Mouse (Mus musculus): ENCODE results near the gene Cbx1. TPM values are rescaled to one million over a fixed set of nuclear protein-coding genes. Genes with fewer than 3 reads are reported as not detected.
"Not testable (repeated sequence)": the region's sequence is repeated elsewhere in the genome, so short reads cannot be mapped to it uniquely, and the experiment has no call there.

The Cbx1 gene
- total and polyA plus RNA-seq, 2 experiments from 2014 or later, result 55.6 to 57.0 TPM

DNA sequence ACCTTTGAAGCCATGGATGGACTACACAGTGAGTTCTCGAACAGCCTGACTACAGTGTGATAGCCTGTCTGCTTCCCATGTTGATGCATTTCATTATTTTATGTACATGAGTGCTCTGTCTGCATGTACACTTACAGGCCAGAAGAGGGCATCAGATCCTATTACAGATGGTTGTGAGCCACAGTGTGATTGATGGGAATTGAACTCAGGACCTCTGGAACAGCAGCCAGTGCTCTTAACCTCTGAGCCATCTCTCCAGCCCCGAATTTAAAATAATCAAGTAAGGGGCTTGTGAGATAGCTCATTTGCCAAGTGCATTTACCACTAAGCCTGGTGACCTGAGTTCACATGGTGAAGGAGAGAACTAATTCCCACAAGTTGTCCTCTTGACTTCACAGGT lies 7.5 kb upstream of the Cbx1 start:
- Histone ChIP-seq H3K27me3 (ENCODE audit: insufficient read depth, low read length) (no peaks in the 10 kb centered on the region), H3K36me3 (ENCODE audit: insufficient read depth) (no peaks in the 10 kb centered on the region), H3K4me3 (ENCODE audit: low read depth, low read length) (no peak overlapping the region), H3K4me1 (ENCODE audit: insufficient read depth) (0 out of 2 replicates have a peak, but pooled peaks cover 1% of the 10 kb centered on the region), H3K27ac (ENCODE audit: low read depth, low read length) (no peak overlapping the region), H3K4me2 (ENCODE audit: low read depth) (no peak overlapping the region), H3K9me3 (ENCODE audit: low read length) (no peaks in the 10 kb centered on the region), H3K9ac (no peak overlapping the region)
- DNase-seq (no peak), ATAC-seq (no peak)
- TF ChIP-seq CTCF (IDR thresholded peaks at IDR 0.05; ENCODE audit: low read depth), result peak; percentile 42; the same call in 1 of the 2 replicates
- 87% methylated on average over 2 of the region's 2 CpGs for WGBS

DNA sequence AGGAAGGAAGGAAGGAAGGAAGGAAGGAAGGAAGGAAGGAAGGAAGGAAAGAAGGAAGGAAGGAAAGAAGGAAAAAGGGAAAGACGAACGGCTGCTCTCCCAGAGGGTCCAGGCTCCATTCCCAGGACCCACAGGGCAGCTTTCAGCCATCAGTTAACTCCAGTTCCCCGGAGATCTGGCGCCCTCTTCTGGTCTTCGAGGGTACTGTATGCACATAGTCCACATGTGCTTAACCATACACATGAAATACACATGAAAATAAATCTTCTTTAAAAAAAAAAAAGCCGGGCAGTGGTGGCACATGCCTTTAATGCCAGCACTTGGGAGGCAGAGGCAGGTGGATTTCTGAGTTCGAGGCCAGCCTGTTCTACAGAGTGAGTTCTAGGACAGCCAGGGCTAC lies 4.1 kb upstream of the Cbx1 start:
- not testable (repeated sequence) for H3K4me1 ChIP-seq (ENCODE audit: insufficient read depth); H3K9ac ChIP-seq; H3K4me3 ChIP-seq (ENCODE audit: low read depth, low read length); ATAC-seq; H3K4me2 ChIP-seq (ENCODE audit: low read depth); H3K36me3 ChIP-seq (ENCODE audit: insufficient read depth); H3K27ac ChIP-seq (ENCODE audit: low read depth, low read length); H3K27me3 ChIP-seq (ENCODE audit: insufficient read depth, low read length); H3K9me3 ChIP-seq (ENCODE audit: low read length)
- 12% methylated on average over 7 of the region's 7 CpGs for whole genome bisulfite sequencing
- peak; percentile 75 for TF ChIP-seq CTCF (IDR thresholded peaks at IDR 0.05; ENCODE audit: low read depth)
- peak; percentile 71 for DNase-seq

DNA sequence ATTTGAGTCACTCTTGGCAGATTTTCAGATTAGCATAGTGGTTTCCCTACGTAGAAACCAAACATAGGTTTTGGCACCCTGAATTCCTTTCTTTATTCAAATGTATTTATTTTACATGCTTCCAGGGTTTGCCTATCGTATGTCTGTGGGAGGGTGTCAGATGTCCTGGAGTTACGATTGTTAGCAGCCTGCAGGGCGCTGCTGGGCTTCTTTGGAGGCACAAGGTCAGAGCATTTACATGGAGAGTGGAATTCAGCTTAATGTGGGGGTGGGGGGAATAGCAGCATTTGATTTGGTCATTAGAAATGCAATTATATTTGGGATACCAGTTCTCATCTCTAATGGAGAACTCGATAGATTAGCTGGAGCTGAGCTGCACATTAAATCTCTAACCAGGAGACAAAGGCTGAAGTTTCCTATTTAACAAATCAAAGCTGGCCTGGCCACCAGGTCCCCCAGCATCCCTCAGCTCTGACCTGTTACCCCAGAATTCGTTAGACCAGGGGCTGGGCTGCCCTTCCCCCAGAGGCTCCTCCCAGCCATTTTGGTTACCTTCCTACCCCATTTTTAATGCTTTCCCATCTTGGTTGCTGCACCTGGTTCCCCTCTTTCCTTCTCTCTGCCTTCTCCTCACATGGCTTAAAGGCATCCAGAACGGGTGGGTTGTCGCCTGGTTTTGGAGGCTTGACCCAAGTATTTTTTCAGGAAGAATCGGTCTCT lies 2.0 kb upstream of the Cbx1 start:
- ATAC-seq (no peak), DNase-seq (no peak)
- H3K4me2 ChIP-seq (ENCODE audit: low read depth), result no peak overlapping the region
- no peak overlapping the region for H3K9ac ChIP-seq
- H3K4me3 ChIP-seq (ENCODE audit: low read depth, low read length), result no peak overlapping the region
- H3K36me3 ChIP-seq (ENCODE audit: insufficient read depth), result no peaks in the 10 kb centered on the region
- H3K27ac ChIP-seq (ENCODE audit: low read depth, low read length), result no peak overlapping the region
- WGBS, result 31% methylated on average over 9 of the region's 9 CpGs
- TF ChIP-seq CTCF (IDR thresholded peaks at IDR 0.05; ENCODE audit: low read depth), result no peak
- H3K9me3 ChIP-seq (ENCODE audit: low read length), result no peaks in the 10 kb centered on the region
- no peaks in the 10 kb centered on the region for H3K27me3 ChIP-seq (ENCODE audit: insufficient read depth, low read length)
- peaks cover 8% of the 10 kb centered on the region; the same call in 1 of the 2 replicates for H3K4me1 ChIP-seq (ENCODE audit: insufficient read depth)

DNA sequence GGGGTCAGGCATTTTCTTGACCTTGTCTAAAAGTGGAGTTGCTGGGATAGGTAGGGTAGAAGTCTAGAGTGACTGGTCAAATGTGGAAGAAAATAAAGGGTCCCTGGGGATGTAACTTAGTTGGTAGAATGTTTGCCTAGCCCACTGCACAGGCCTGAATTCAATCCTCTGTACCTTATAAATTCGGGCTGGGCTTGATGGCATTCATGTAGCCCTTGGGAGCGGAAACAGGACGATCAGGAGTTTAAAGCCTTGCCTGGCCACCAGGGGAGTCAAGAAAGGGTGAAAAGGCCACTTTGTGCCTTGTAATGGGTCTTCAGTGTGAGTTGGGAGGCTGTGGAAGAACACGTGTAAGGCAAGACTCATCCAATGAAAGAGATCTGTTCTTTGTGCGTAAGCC lies 1.1 kb downstream of the Cbx1 start:
- TF ChIP-seq CTCF (IDR thresholded peaks at IDR 0.05; ENCODE audit: low read depth), result peak; percentile 14; the same call in 1 of the 2 replicates
- H3K4me2 ChIP-seq (ENCODE audit: low read depth), result peak overlapping the region; percentile 79
- 5% methylated on average over 5 of the region's 5 CpGs for WGBS
- no peak for DNase-seq
- H3K36me3 ChIP-seq (ENCODE audit: insufficient read depth), result no peaks in the 10 kb centered on the region
- H3K27me3 ChIP-seq (ENCODE audit: insufficient read depth, low read length), result no peaks in the 10 kb centered on the region
- H3K9me3 ChIP-seq (ENCODE audit: low read length), result no peaks in the 10 kb centered on the region
- peaks cover 8% of the 10 kb centered on the region; the same call in 1 of the 2 replicates for H3K4me1 ChIP-seq (ENCODE audit: insufficient read depth)
- no peak for ATAC-seq
- H3K4me3 ChIP-seq (ENCODE audit: low read depth, low read length), result peak overlapping the region; percentile 93
- H3K9ac ChIP-seq, result peak overlapping the region; percentile 92; the same call in 1 of the 2 replicates
- H3K27ac ChIP-seq (ENCODE audit: low read depth, low read length), result no peak overlapping the region

DNA sequence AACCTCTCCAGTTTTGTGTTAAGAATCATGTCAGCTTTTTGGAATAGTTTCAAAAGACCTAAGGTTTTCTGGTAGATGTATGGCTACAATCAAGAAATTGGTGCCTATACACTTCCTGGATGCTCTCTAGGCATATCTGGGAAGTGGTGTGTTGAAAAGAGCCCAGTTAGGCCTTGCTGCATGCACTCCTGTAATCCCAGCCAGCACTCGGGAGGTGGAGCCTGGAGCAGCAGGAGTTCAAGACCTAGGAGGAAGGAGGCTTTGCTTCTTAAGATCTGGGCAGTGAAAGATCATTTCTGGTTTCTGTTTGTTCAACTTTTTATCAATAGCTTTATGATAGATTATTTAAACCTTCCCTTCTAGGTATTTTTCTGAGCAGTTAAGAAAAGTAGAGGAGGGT lies 1.8 kb downstream of the Cbx1 start:
- Histone ChIP-seq H3K4me2 (ENCODE audit: low read depth) (peak overlapping the region; percentile 79), H3K9ac (no peak overlapping the region), H3K27ac (ENCODE audit: low read depth, low read length) (no peak overlapping the region), H3K4me1 (ENCODE audit: insufficient read depth) (peaks cover 8% of the 10 kb centered on the region; the same call in 1 of the 2 replicates), H3K36me3 (ENCODE audit: insufficient read depth) (no peaks in the 10 kb centered on the region), H3K27me3 (ENCODE audit: insufficient read depth, low read length) (no peaks in the 10 kb centered on the region), H3K4me3 (ENCODE audit: low read depth, low read length) (peak overlapping the region; percentile 93; the same call in 1 of the 2 replicates), H3K9me3 (ENCODE audit: low read length) (no peaks in the 10 kb centered on the region)
- ATAC-seq (no peak), DNase-seq (no peak)
- WGBS, result 0% methylated on average over 1 of the region's 1 CpGs
- no peak for TF ChIP-seq CTCF (IDR thresholded peaks at IDR 0.05; ENCODE audit: low read depth)

DNA sequence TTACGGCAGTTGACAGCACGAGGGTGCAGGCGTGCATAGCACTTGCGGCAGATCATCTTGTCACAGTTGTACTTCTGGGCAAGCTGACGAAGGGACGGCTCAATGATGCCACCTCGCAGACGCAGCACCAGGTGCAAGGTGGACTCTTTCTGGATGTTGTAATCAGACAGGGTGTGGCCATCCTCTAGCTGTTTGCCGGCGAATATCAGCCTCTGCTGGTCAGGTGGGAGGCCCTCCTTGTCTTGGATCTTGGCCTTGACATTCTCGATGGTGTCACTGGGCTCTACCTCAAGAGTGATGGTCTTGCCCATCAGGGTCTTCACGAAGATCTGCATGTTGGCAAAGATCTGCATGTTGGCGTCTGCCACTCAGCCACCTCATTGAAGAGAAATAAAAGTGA lies 6.6 kb downstream of the Cbx1 start:
- Histone ChIP-seq H3K4me2 (ENCODE audit: low read depth) (no peak overlapping the region), H3K4me3 (ENCODE audit: low read depth, low read length) (no peak overlapping the region), H3K27me3 (ENCODE audit: insufficient read depth, low read length) (no peaks in the 10 kb centered on the region), H3K36me3 (ENCODE audit: insufficient read depth) (peaks cover 10% of the 10 kb centered on the region), H3K27ac (ENCODE audit: low read depth, low read length) (no peak overlapping the region), H3K9me3 (ENCODE audit: low read length) (no peaks in the 10 kb centered on the region), H3K4me1 (ENCODE audit: insufficient read depth) (peaks cover 3% of the 10 kb centered on the region; the same call in 1 of the 2 replicates), H3K9ac (no peak overlapping the region)
- WGBS, result 97% methylated on average over 13 of the region's 13 CpGs
- DNase-seq (no peak), ATAC-seq (no peak)
- no peak for TF ChIP-seq CTCF (IDR thresholded peaks at IDR 0.05; ENCODE audit: low read depth)

DNA sequence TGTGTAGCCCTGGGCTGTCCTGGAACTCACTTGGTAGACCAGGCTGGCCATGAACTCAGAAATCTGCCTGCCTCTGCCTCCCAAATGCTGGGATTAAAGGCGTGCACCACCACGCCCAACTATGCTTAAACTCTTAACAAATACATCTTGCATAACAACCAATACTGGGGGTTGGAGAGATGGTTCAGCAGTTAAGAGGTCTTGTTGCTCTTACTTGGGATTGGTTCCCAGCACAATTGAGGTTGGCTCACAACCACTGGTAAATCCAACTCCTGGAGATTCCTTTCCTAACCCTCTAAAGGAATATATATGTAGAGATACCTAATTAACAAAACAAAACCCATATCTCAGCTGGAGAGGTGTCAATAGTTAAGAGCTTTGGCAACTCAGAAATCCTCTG lies 7.2 kb downstream of the Cbx1 start:
- H3K4me1 ChIP-seq (ENCODE audit: insufficient read depth), result no peaks in the 10 kb centered on the region
- no peaks in the 10 kb centered on the region for H3K9me3 ChIP-seq (ENCODE audit: low read length)
- 97% methylated on average over 2 of the region's 2 CpGs for WGBS
- H3K4me3 ChIP-seq (ENCODE audit: low read depth, low read length), result no peak overlapping the region
- DNase-seq (no peak), ATAC-seq (no peak)
- H3K4me2 ChIP-seq (ENCODE audit: low read depth), result no peak overlapping the region
- peaks cover 12% of the 10 kb centered on the region for H3K36me3 ChIP-seq (ENCODE audit: insufficient read depth)
- TF ChIP-seq CTCF (IDR thresholded peaks at IDR 0.05; ENCODE audit: low read depth), result no peak
- no peak overlapping the region for H3K9ac ChIP-seq
- H3K27me3 ChIP-seq (ENCODE audit: insufficient read depth, low read length), result no peaks in the 10 kb centered on the region
- no peak overlapping the region for H3K27ac ChIP-seq (ENCODE audit: low read depth, low read length)

Data from forebrain, postnatal 0 days (tissue).